Mouse (Mus musculus) activated CD4-positive, CD25-positive, alpha-beta regulatory T cell (primary cell): ENCODE results near the gene Jak1. TPM values are rescaled to one million over a fixed set of nuclear protein-coding genes. Genes with fewer than 3 reads are reported as not detected.

Experiments
- polyA plus RNA-seq, 2 experiments: library from polyadenylated mRNA; unstranded; fragments of 100-300 nt; shearing (Covaris generic); gene quantifications; one replicate each; pipeline ENCODE4 v1.2.1; 2017

Jak1 gene
- 100 to 1,000 TPM; 450 to 508 TPM for polyA plus RNA-seq

DNA sequence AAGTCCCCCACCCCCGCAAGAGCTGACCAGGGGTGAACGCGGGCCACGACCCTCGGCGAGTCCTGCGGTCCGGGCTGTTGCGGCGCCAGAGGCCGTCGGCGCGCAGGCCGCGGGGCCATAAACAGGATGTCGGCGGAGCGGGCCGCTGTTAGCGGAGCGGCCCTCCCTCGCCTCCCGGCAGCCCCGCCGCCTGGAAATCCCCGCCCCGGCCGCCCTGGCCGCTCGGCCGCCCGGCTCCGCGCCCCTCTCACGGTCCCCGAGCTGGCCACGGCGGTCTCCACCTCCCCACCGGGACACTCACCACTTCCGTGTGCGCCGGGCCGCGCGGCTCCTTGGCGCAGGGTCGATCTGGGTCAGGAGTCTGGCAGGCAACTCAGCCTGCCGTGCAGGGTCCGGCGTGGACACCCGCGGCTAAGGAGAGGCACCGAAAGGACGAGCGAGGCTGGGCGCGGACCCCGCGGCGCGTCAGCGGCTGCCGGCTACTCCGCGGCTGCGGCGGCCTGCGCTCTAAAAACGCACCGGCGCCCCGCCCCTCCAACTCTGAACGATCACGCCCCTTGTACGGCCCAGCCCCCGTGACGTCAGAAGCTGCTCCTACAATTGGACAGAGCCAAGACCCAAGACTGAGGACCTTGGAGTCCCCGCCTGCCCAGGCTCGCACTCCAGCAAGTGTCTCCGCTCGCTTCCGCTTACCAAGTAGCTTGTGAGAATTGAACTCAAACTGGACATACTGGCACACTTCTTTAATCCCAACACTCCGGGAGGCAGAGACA, at the start of gene Jak1:
Gene Jak1, minus strand, starts transcription at position 542 of the 773 bp plus-strand sequence.

Other genes with a start within 250 kb of the Jak1 start
- not detected for gene Gm10577, start 244.6 kb downstream of the Jak1 start, polyA plus RNA-seq
- gene Raver2, start 196.3 kb downstream of the Jak1 start, polyA plus RNA-seq = 1 to 10 TPM; 1.0 to 2.8 TPM
- gene Ak4, start 154.0 kb upstream of the Jak1 start, polyA plus RNA-seq = under 1 TPM; 0.24 to 0.33 TPM
- gene Dnajc6, start 231.4 kb upstream of the Jak1 start, polyA plus RNA-seq = under 1 TPM; 0.19 to 0.29 TPM